Mouse (Mus musculus) ES-Bruce4 (cell line): ENCODE results near the gene Tex12.

Source experiments
- CTCF ChIP-seq: IDR thresholded peaks from one replicate; pipeline ENCODE4 v1.8.1; 2011; ENCODE audit warnings: low read depth, low read length
- POLR2A ChIP-seq: IDR thresholded peaks from one replicate; pipeline ENCODE4 v1.8.1; 2011; ENCODE audit warnings: low read length; ENCODE audit not compliant: insufficient read depth

- no peak for TF ChIP-seq CTCF
- no peak for TF ChIP-seq POLR2A
These were observed 38.6 kb downstream of the Tex12 start for GRCm38 (mm10) chr9:50522574-50522973.
